Mouse (Mus musculus) lung, embryonic 14.5 days (tissue): ENCODE measurements around the gene Atxn7l3. TPM values are rescaled to one million over a fixed set of nuclear protein-coding genes. Genes with fewer than 3 reads are reported as not detected.

Experiments used
- ATAC-seq: fragments of 200-750 bp; cut with Nextera tagmentation; 2 replicates; pipeline ENCODE4 v1.8.0; 2017; ENCODE audit warnings: mild to moderate bottlenecking, moderate TSS enrichment, moderate library complexity; ENCODE audit not compliant: insufficient read depth
- DNase-seq: peaks from one replicate; pipeline ENCODE4 v3.0.0-alpha.2; 2015
- H3K27ac ChIP-seq: fragments of 300-500 bp; sonication (generic); 2 replicates; pipeline ENCODE4 v1.5.1; 2014; ENCODE audit warnings: low read depth, mild to moderate bottlenecking, moderate library complexity
- H3K27me3 ChIP-seq: fragments of 300-500 bp; sonication (generic); 2 replicates; pipeline ENCODE4 v1.6.1; 2014; ENCODE audit warnings: low read length, control low read depth; ENCODE audit not compliant: insufficient read depth
- H3K36me3 ChIP-seq: fragments of 300-500 bp; sonication (generic); 2 replicates; pipeline ENCODE4 v1.6.1; 2014; ENCODE audit warnings: control low read depth; ENCODE audit not compliant: insufficient read depth
- H3K4me1 ChIP-seq: fragments of 300-500 bp; sonication (generic); 2 replicates; pipeline ENCODE4 v1.6.1; 2014; ENCODE audit warnings: antibody characterized with exemption, control low read depth; ENCODE audit not compliant: insufficient read depth
- H3K4me2 ChIP-seq: fragments of 300-500 bp; sonication (generic); 2 replicates; pipeline ENCODE4 v1.6.1; 2014; ENCODE audit warnings: mild to moderate bottlenecking
- H3K4me3 ChIP-seq: fragments of 300-500 bp; sonication (generic); 2 replicates; pipeline ENCODE4 v1.5.1; 2014; ENCODE audit warnings: low read depth, low read length
- H3K9ac ChIP-seq: fragments of 300-500 bp; sonication (generic); 2 replicates; pipeline ENCODE4 v1.6.1; 2014
- H3K9me3 ChIP-seq: fragments of 300-500 bp; sonication (generic); 2 replicates; pipeline ENCODE4 v1.6.1; 2016; ENCODE audit warnings: low read depth, low read length, control low read depth
- CTCF ChIP-seq: IDR thresholded peaks from 2 replicates; pipeline ENCODE4 v1.5.1; 2016; ENCODE audit warnings: antibody characterized with exemption, low read depth
- WGBS: fragments of 180-500 bp; shearing (Covaris S2); extraction: QIAGEN DNeasy Blood & Tissue Kit; methylation state at CpG from one replicate; pipeline ENCODE4 v1.1.7; 2014; 5-methylcytosine and 5-hydroxymethylcytosine counted together
- polyA plus RNA-seq: library from polyadenylated mRNA; unstranded; fragments of >200 nt; fragmentation: Nextera tagmentation; extraction: Ambion mirVana; gene quantifications from 2 replicates; pipeline ENCODE4 v1.2.1, GENCODE M21; 2014

The Atxn7l3 gene
- polyA plus RNA-seq, 1 experiment from 2014 or later = 17.4 TPM

DNA sequence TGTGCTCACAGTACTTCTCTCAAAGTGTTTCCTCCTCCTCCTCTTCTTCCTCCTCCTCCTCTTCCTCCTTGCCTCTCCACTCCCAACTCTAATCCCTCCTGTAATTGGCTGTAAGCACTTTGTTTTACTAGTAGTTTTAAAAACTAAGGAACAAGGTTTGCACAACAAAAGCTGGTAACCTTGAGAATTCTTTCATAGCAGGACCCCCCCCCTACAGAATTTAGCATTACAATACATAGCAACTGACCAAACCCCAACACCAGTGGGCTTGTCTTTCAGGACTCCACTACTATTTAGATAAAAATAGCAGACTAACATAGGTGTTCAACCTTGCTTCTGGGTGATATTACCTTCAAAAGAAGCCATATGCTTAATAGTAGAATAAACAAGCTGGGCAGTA is 33.1 kb upstream of the Atxn7l3 start:
- H3K27ac ChIP-seq = no peak overlapping the region
- no peak overlapping the region for H3K4me3 ChIP-seq
- ATAC-seq = no peak
- no peak for DNase-seq
- no peak overlapping the region for H3K9ac ChIP-seq
- H3K4me2 ChIP-seq = no peak overlapping the region
- no peaks in the 10 kb centered on the region for H3K36me3 ChIP-seq
- H3K9me3 ChIP-seq = no peaks in the 10 kb centered on the region
- no peaks in the 10 kb centered on the region for H3K4me1 ChIP-seq
- TF ChIP-seq CTCF = no peak
- no peaks in the 10 kb centered on the region for H3K27me3 ChIP-seq

DNA sequence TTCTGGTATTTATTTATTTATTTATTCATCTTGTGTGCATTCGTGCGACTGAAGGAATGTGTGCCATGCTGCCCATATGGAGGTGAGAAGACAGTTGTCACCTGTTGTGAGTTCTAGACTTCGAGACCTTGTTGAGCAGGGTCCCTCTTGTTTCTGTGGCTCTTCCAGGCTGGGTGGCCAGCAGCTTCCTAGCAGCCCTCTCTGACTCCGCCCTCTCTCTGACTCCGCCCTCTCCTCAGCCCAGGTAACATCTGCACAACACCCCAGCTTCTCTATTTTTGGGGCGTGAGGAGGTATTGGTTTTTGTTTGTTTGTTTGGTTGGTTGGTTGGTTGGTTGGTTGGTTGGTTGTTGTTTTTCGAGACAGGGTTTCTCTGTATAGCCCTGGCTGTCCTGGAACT is 31.4 kb upstream of the Atxn7l3 start:
- TF ChIP-seq CTCF = no peak
- WGBS = 66% methylated on average over 7 of the region's 7 CpGs
- no peak overlapping the region for H3K9ac ChIP-seq

DNA sequence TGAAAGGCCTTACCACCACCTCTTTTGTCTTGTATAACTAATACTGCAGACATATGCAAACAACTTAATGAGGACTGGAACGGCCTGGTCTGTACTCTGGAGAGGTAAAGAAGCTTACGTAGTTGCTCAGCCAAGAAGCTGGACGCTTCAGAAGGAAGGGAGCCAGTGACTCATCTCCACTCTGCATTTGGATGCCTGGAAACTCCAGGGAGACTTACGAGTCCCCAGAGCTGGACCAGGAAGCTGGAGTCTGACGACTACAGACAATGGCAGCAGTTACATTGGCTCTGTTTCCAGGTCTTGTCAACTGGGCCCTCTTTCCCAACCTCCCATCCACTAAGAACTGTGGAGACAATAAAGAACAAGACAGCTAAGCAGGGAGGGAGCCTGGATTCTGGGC is 30.8 kb upstream of the Atxn7l3 start:
- Histone ChIP-seq H3K4me2 (no peak overlapping the region), H3K9ac (no peak overlapping the region), H3K36me3 (no peaks in the 10 kb centered on the region), H3K4me1 (no peaks in the 10 kb centered on the region), H3K4me3 (no peak overlapping the region), H3K9me3 (no peaks in the 10 kb centered on the region), H3K27me3 (no peaks in the 10 kb centered on the region), H3K27ac (no peak overlapping the region)
- TF ChIP-seq CTCF = no peak
- WGBS = 51% methylated on average over 5 of the region's 5 CpGs
- no peak for DNase-seq
- ATAC-seq = no peak

More for the DNA sequence above, 31.4 kb upstream of the Atxn7l3 start:
- H3K27me3 ChIP-seq = no peaks in the 10 kb centered on the region
- H3K36me3 ChIP-seq = no peaks in the 10 kb centered on the region
- H3K9me3 ChIP-seq = no peaks in the 10 kb centered on the region
- DNase-seq (no peak), ATAC-seq (no peak)
- H3K4me3 ChIP-seq = no peak overlapping the region
- no peak overlapping the region for H3K4me2 ChIP-seq
- no peaks in the 10 kb centered on the region for H3K4me1 ChIP-seq
- H3K27ac ChIP-seq = no peak overlapping the region

DNA sequence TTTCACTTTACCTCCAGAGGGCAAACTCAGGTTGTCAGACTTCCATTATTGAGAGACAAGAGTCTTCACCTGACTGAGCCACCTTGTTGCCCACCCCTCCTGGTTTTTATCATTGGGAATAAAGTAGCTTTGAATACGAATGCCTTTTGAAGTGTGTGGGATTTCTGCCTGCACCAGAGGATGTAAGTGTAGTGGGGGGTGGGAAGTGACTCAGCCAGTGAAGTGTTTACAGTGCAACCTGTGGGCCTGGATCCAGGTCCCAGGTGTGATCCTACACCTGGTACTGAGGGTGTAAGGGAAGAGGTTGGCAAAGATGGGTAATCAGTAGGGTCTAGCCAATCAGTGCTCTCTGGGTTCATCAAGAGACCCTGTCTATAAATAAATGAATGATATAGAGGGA is 27.1 kb upstream of the Atxn7l3 start:
- H3K4me2 ChIP-seq = no peak overlapping the region
- no peak overlapping the region for H3K27ac ChIP-seq
- 59% methylated on average over 1 of the region's 1 CpGs for WGBS
- peak; percentile 22 for DNase-seq
- peaks cover 3% of the 10 kb centered on the region; the same call in 1 of the 2 replicates for H3K4me1 ChIP-seq
- H3K9ac ChIP-seq = no peak overlapping the region
- no peak overlapping the region for H3K4me3 ChIP-seq
- no peaks in the 10 kb centered on the region for H3K36me3 ChIP-seq
- ATAC-seq = no peak
- no peaks in the 10 kb centered on the region for H3K27me3 ChIP-seq
- H3K9me3 ChIP-seq = no peaks in the 10 kb centered on the region
- TF ChIP-seq CTCF = no peak

DNA sequence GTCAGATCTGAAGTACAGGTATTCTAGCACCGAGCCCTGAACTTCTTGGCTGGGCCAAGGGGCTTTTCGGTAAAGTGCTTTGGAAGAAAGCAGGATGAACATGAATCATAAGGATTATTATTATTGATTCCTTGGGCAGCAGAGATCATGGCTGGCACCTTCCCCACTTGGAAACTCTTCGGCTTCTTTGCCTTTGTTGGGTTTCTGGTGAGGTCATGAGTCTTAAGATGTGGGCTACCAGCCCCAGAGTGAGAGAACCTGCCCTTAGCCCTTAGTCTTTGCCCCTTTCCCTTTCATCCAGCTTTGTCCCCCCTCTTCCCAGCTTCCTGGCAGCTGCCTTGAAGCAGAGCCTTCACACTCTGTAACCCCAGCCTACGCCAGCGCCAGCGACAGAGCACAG is 25.5 kb upstream of the Atxn7l3 start:
- Histone ChIP-seq H3K4me2 (no peak overlapping the region), H3K9me3 (no peaks in the 10 kb centered on the region), H3K36me3 (no peaks in the 10 kb centered on the region), H3K27ac (no peak overlapping the region), H3K9ac (no peak overlapping the region), H3K27me3 (no peaks in the 10 kb centered on the region), H3K4me1 (peaks cover 3% of the 10 kb centered on the region; the same call in 1 of the 2 replicates), H3K4me3 (no peak overlapping the region)
- ATAC-seq (no peak), DNase-seq (no peak)
- 74% methylated on average over 6 of the region's 6 CpGs for WGBS
- no peak for TF ChIP-seq CTCF

DNA sequence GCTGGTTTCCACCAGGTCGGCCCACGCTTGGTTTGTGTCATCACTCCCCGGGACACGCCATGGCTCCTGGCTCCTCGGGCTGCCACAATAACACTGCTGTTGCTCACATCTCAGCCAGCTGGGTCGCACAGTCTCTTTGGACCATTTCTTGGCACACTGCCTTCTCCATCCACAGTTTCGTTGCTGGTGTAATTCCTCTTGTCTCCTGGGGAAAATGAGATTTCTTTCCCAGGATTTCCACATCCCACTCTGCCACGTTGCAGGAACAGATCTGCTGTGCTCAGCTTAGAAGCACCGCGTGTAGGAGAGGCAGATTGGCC is 24.2 kb upstream of the Atxn7l3 start:
- TF ChIP-seq CTCF = peak; percentile 29
- Histone ChIP-seq H3K36me3 (peaks cover 3% of the 10 kb centered on the region; the same call in 1 of the 2 replicates), H3K9me3 (no peaks in the 10 kb centered on the region), H3K4me2 (peak overlapping the region; percentile 99), H3K9ac (peak overlapping the region; percentile 99), H3K4me1 (peaks cover 7% of the 10 kb centered on the region; the same call in 1 of the 2 replicates), H3K27me3 (no peaks in the 10 kb centered on the region), H3K4me3 (peak overlapping the region; percentile 98), H3K27ac (peak overlapping the region; percentile 99)
- WGBS = 11% methylated on average over 10 of the region's 10 CpGs
- peak; percentile 91 for DNase-seq
- peak; percentile 25; the same call in 1 of the 2 replicates for ATAC-seq

DNA sequence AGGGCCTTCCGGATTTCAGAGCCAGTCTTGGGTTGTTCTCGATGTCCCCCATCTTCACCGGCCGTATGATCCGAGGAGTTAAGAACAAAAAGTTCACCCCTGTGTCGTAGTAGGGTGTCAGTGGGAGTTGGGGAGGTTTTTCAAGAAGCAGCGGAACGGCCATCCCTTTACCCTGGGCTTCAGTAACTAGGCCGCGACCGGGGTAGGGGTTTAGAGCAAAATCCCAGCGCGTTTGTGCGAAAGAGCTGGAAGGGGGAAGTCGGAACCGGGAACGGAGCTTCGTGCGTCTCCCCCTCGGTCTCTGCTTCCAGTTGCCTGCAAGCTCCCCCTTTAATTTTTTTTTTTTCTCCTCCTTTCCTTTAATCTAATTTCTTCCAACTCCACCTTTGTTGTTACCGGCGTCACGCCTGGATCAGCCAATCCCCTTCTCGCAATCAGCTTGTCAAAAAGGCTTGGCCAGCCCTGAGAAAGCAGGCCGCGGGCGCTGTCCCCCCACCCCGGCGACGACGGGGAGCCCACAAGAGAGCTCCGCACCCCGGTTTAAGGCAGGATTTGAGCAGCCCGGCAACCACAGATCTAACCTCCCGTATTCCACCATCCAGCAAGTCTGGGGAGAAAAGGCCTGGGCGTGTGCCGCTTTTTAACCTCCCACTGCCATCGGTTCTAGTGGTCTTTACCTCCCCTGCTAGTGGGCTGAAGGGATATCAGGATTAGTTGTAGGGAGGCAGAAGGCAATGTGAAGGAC is 23.7 kb upstream of the Atxn7l3 start:
- ATAC-seq = peak; percentile 33; the same call in 1 of the 2 replicates
- peak overlapping the region; percentile 99 for H3K4me2 ChIP-seq

More for the DNA sequence above, 23.7 kb upstream of the Atxn7l3 start:
- WGBS = under 1% methylated on average over 38 of the region's 38 CpGs
- no peak for TF ChIP-seq CTCF
- peak; percentile 89 for DNase-seq
- H3K9ac ChIP-seq = peak overlapping the region; percentile 99
- peaks cover 8% of the 10 kb centered on the region; the same call in 1 of the 2 replicates for H3K36me3 ChIP-seq
- H3K4me1 ChIP-seq = peaks cover 7% of the 10 kb centered on the region; the same call in 1 of the 2 replicates
- no peaks in the 10 kb centered on the region for H3K9me3 ChIP-seq
- H3K27me3 ChIP-seq = no peaks in the 10 kb centered on the region
- H3K27ac ChIP-seq = peak overlapping the region; percentile 99
- peak overlapping the region; percentile 98 for H3K4me3 ChIP-seq
